Mouse (Mus musculus) layer of hippocampus, postnatal 36 days (tissue): Measurements from ENCODE around the gene Rnf169. TPM values are rescaled to one million over a fixed set of nuclear protein-coding genes. Genes with fewer than 3 reads are reported as not detected.
A peak's percentile ranks its signal among the peaks of the same experiment; 100 is the strongest.
"Not testable (repeated sequence)": the region's sequence is repeated elsewhere in the genome, so short reads cannot be mapped to it uniquely, and the experiment has no call there.

ENCODE experiments used
- DNase-seq, 2 experiments: peaks; one replicate each; pipeline ENCODE4 v3.0.0; 2022
- total RNA-seq, 2 experiments: library from RNA; stranded (reverse); gene quantifications; 2 replicates each; pipeline ENCODE4 v1.2.3; 2021

Rnf169 gene
- total RNA-seq, 2 experiments from 2014 or later = 24.6 to 29.5 TPM

- DNase-seq = no peak
Observed at GRCm38 (mm10) chr7:99979081-99979480, 1.2 kb downstream of the Rnf169 start.

GRCm38 (mm10) chr7:99978041-99978440 is 2.2 kb downstream of the Rnf169 start:
- no peak for DNase-seq

GRCm38 (mm10) chr7:99975819-99976575 is 4.3 kb downstream of the Rnf169 start:
- DNase-seq = no peak

- DNase-seq = no peak
Observed at GRCm38 (mm10) chr7:99974208-99974970, 5.9 kb downstream of the Rnf169 start.

- not testable (repeated sequence) for DNase-seq
Observed at GRCm38 (mm10) chr7:99972912-99973311, 7.3 kb downstream of the Rnf169 start.

GRCm38 (mm10) chr7:99971926-99972325 is 8.3 kb downstream of the Rnf169 start:
- DNase-seq = no peak

GRCm38 (mm10) chr7:99969151-99969550 is 11.1 kb downstream of the Rnf169 start:
- no peak for DNase-seq

- no peak for DNase-seq
Observed at GRCm38 (mm10) chr7:99966011-99966721, 14.1 kb downstream of the Rnf169 start.

GRCm38 (mm10) chr7:99965020-99965841 is 15.0 kb downstream of the Rnf169 start:
- DNase-seq = peak in 1 of 2 experiments; percentile 41

- no peak for DNase-seq
Observed at GRCm38 (mm10) chr7:99963237-99963860, 16.9 kb downstream of the Rnf169 start.

- DNase-seq = no peak
Observed at GRCm38 (mm10) chr7:99962536-99963236, 17.6 kb downstream of the Rnf169 start.

GRCm38 (mm10) chr7:99961518-99961917 is 18.7 kb downstream of the Rnf169 start:
- DNase-seq = no peak

GRCm38 (mm10) chr7:99960571-99960970 is 19.7 kb downstream of the Rnf169 start:
- not testable (repeated sequence) for DNase-seq

- no peak for DNase-seq
Observed at GRCm38 (mm10) chr7:99957226-99957965, 22.9 kb downstream of the Rnf169 start.

- no peak for DNase-seq
Observed at GRCm38 (mm10) chr7:99956095-99956494, 24.2 kb downstream of the Rnf169 start.

GRCm38 (mm10) chr7:99954212-99954611 is 26.0 kb downstream of the Rnf169 start:
- no peak for DNase-seq

GRCm38 (mm10) chr7:99953442-99954098 is 26.7 kb downstream of the Rnf169 start:
- DNase-seq = peak in 1 of 2 experiments; percentile 36

- DNase-seq = peak; percentile 48 to 56
Observed at GRCm38 (mm10) chr7:99947329-99947728, 32.9 kb downstream of the Rnf169 start.

GRCm38 (mm10) chr7:99946356-99946755 is 33.9 kb downstream of the Rnf169 start:
- no peak for DNase-seq

- DNase-seq = no peak
Observed at GRCm38 (mm10) chr7:99945939-99946338, 34.3 kb downstream of the Rnf169 start.
